Mouse (Mus musculus): Measurements from ENCODE around the gene Gpr107.

The Gpr107 gene

DNA sequence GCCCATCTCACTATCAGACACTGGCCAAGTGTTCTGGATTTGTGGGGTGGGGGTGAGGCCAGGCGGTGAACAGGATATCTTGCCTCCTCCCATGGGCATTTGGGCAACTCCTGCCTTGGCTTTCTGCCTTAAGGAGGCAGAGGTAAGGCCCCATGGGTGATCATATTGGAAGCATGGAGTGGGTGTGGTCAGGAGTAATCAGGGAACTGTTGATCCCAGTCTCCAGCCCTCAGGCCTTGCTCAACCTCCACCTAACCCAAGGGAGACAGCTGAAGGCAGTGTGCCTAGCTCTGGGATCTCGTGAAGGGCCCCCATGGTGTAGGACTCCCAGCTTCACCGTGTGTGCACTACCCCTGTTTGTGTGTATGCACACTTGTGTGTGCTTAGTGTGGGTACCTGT lies 102.7 kb downstream of the Gpr107 start:
- DNase-seq: no peak

DNA sequence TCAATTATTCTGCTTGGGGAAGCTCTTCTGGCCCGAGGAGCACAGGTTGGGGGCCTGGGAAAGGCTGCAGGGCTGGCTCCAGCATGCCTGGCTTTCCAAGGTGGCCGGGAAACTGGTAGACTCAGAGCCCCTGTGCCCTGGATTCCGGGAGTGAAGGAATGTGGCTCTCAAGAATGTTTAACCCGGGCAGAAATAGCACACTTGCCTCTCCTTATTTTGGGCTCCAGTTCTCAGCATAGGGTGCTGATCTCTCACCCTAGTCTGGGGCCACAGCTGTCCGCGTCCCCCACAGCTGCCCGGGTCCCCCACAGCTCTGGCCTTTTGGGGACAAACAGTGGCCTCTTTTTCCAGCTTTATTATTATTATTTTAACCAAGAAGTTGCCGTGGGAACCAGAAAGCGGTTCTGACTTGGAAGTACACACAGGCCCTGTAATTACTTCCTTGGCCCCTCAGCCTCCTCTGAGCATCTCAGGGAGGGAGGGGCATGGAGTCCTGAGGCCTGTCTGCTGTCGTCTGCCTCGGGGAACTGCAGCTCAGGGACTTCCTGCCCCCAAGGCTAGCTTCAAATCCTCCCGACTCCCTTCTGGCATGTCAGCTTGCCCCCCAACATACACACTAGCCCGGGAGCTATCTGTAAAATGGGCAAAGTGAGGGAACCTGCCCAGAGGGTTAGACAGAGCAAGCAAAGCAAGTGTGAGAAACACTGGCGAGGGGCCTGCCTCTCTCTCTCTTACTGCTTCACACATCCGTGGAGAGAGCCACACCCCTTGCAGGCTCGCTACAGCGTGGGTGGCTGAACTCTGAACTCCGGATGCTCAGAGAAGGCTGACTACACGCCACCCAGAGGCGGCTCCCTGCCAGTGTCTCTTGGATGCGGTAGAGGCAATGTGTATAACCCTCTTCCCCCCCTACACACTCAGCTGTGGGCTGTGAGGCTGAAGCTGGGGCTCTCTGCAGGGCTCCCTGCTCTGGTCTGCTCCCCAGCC lies 104.1 kb downstream of the Gpr107 start:
- DNase-seq: peak; percentile 82

- no peak for DNase-seq
Measured at GRCm38 (mm10) chr2:31257096-31257495, 105.0 kb downstream of the Gpr107 start.

- DNase-seq: peak; percentile 85
Measured at GRCm38 (mm10) chr2:31258609-31259366, 106.7 kb downstream of the Gpr107 start.

GRCm38 (mm10) chr2:31259367-31259920 lies 107.3 kb downstream of the Gpr107 start:
- no peak for DNase-seq

DNA sequence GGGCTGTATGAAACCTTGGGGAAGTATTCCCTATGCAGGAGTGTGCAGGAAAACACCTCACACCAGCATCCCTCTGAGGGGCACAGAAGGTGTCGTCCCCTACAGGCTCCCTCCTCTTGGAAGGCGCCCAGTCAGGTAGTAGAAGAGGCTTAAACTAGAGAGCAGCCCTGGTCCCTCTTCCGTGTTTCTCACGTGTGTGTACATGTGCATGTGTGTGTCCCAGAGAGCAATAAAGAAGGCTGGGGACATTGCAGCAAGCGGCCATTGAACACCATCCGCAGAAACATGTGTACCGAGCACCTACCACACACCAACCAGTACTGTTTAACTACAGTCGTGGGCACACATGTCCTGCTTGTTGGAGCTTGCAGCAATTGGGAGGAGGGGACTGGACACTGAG lies 108.4 kb downstream of the Gpr107 start:
- DNase-seq: no peak

DNA sequence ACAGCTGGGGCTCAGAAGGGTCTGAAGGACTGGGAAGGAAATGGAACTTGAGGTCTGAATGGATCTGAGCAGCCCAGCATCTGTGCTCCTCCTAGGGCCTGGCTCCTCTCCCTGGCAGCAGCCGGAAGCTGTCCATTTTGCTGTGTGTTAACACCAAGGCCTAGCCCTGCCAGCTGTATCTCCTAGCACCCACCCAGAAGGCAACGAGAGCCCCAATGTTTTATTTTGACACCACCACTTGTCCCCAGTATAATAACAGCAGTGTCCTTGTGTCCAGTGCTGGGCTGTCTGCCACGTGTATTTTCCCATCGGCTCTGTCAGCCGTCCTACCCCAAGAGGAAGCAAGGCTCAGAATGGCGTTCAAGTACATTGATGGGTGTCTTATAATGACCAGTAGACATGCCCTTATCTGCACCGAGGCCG lies 110.9 kb downstream of the Gpr107 start:
- no peak for DNase-seq

DNA sequence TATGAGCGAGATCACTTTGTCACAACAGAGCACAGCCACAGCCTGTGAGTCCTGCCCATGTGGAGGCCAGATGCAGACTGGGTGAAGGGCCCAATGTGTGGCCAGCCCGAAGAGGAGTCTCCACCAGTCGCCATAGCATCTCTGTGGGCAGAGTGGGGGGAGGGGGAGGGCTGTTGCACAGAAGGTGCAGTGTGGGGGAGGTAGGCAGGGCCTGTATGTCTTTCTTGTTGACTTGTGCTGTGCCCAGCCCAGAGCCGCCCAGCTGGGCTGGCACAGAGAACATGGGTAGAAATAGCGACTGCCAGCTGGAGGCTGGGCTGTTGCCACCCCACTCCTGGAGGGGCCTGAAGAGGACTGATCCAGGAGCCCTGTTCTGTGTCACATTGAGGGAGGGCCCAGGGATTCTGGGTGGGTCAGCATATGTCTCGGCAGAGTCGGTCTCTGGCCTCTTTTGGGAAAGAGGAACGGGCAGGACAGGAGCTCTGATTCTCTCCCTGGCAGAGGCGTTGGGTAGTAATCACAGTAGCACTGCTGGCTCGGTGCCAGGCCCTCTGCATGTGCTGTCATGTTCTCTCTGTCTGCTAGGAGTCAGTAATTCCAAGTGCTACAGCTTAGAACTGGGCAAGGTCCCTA lies 111.7 kb downstream of the Gpr107 start:
- peak; percentile 54 for DNase-seq

- DNase-seq: no peak
Measured at GRCm38 (mm10) chr2:31267447-31267846, 115.3 kb downstream of the Gpr107 start.
